Mouse (Mus musculus): ENCODE results near the gene Fam186a. TPM values are rescaled to one million over a fixed set of nuclear protein-coding genes. Genes with fewer than 3 reads are reported as not detected.
A peak's percentile ranks its signal among the peaks of the same experiment; 100 is the strongest.
"Not testable (repeated sequence)": the region's sequence is repeated elsewhere in the genome, so short reads cannot be mapped to it uniquely, and the experiment has no call there.

Fam186a gene
- total RNA-seq (2021), result under 1 TPM; 0.03 to 0.17 TPM
- long read RNA-seq, experiment 1, result 0 reads
- long read RNA-seq, experiment 2, result 0 reads

DNA sequence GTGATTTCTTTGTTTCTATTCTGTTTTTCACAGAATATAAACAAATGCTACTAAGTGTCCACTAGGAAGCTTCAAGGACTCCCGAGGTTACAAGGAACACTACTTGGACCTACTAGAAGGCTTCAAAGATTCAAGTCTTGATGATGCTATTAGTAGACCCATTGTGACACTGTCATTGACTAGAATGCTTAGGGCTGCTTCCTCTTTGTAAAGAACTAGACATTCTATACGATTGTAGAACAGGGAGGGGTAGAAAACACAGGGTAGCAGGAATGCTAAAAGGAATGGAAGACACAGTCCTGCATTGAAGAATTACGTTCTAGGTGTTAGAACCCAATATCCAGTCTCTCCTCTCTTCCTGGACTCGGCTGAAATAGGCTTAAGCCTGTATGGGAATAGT is at the start of gene Fam186a:
Gene Fam186a (minus strand): TSS at position 101 of the 400 bp plus-strand sequence.
- no peak for DNase-seq (ENCODE audit: low spot score in 2 of 2)

DNA sequence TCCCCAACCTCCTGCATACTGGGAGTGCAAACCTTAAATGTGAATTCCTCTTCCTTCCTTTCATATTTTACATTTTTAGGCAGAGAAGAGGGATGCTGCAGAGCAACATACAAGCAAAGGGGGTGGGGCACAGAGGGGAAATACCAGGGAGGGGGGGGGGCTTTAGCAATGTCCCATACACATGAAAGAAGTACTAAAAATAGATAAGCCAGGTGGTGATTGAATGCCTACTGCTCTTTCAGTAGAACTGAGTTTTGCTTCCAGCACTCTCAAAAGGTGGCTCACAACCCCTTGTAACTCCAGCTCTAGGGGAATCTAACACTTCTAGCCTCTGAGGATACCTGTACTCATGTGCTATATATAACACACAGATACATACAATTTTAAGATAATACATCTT is 39.3 kb upstream of the Fam186a start:
- no peak for DNase-seq (ENCODE audit: low spot score in 2 of 2)

DNA sequence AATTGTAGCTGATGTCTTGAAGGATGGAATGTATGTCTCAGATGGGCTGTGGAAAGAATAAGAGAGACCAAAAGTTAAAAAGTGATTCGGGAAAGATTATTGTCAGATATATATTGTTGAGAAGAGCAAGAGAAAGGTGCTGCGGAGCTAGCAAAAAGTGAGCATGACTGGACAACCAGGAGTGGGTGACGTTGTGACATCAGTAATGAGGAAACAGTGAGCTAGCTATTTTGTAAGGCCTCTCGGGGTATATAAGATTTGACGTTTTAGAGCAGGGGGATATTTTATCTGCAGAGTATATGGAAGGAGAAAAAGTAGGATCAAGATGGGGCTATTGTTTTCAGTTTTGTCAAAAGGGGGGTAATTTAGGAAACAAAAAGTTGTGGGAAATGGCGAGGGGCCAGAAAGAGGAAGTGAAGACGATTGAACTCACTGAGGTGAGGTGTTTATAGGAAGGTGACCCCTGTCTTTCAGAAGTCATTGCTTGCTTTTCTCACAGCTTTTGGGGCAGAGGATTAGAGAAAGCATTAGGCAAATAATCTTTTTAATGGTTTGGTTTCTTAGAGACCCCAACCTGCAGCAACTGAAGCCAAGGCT is 37.9 kb upstream of the Fam186a start:
- no peak for DNase-seq (ENCODE audit: low spot score in 2 of 2)

DNA sequence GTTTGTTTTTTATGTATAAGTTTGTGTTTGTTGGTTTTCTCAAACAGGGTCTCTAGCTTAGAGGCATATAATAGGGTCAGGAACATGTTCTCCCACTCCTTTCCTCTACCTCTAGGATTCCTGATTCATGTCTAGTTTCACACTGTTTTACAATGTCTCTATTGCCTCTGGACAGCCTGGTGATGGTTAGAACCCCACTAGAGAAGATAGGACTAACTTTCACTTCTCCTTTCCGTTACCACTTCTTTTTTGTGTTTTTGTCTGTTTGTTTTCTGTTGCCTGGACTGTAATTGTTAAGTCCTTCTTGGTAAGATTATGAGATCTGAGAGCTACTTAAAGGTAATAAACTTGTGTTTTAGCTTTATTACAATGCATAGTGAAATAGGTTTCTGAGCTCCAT is 32.5 kb upstream of the Fam186a start:
- no peak for DNase-seq (ENCODE audit: low spot score in 2 of 2)

DNA sequence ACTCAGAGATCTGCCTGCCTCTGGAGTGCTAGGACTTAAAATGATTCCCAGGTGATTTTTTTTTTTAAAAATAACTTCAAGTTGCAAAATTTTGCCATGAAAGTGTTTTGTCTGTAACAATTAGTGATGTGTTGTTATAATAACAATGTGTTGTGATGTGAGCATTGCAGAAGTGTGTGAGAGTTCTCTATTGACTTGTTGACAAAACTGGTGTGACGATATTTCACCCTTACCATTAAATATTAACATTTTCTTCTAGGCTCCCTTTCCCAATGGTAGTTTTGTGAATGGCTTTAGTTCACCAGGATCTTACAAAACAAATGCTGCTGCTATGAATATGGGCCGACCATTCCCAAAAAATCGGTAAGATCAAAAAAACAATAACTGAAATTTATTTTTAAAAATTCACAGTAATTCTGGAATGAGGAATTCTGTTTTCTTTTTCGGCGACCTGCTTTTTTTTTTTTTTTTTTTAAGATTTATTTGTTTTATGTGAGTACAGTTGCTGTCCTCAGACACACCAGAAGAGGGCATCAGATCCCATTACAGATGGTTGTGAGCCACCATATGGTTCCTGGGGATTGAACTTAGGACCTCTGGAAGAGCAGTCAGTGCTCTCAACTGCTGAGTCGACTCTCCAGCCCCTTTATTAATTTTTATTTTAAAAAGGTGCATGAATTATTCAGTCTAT is 30.4 kb upstream of the Fam186a start:
- DNase-seq (ENCODE audit: low spot score in 2 of 2), result no peak

DNA sequence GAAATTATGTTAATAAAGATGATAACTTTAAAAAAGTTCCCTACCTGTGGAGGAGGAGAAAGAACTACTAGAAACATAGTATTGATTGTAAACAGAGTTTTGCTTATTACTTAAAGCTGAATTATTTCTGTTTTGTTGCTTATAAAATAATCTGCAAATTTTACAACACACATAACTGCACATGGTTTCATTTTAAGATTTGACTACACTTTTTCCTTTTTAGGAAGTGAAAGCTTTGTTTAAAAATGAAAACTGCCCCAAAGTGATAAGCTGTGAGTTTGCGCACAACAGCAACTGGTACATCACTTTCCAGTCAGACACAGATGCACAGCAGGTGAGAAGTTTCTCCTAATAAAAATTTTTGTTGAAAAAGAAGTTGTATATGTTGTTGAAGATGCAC is 26.2 kb upstream of the Fam186a start:
- DNase-seq (ENCODE audit: low spot score in 2 of 2), result no peak

DNA sequence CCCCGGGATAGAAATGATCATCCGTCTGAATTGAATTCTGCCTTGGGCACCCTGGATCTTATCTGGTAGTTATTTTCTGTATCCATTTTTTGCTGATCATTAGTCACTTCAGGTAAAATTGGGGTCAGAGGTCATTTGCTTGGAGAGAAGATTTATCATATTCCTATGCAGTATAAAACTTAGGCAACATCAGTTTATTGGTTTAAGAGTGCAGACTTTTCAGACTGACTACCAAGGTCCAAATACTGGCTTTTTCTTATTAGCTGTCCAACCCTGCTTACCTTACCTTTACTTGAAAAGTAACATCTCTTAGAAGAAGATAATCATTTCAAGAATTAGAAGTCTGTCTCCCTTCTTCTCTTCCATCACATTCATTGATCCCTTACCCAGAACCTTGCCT is 12.9 kb upstream of the Fam186a start:
- DNase-seq (ENCODE audit: low spot score in 2 of 2), result no peak

DNA sequence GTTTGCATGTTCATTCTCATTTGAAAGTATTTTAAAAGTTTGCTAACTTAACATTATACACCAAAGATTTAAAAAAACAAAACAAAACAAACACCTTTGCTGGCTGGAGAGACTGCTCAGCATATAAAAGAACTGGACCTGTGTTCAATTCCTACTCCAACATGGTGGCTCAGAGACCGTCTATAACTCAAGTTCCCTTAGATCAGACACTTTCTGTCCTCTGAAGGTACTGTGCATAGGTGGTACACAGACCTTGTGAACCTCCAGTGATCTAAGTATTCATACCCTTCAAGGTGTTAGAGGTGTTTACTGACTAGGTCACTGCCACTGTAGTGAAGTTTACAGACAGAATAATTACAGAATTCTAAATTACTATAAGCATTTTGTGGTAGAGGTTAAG is 12.4 kb upstream of the Fam186a start:
- no peak for DNase-seq (ENCODE audit: low spot score in 2 of 2)

DNA sequence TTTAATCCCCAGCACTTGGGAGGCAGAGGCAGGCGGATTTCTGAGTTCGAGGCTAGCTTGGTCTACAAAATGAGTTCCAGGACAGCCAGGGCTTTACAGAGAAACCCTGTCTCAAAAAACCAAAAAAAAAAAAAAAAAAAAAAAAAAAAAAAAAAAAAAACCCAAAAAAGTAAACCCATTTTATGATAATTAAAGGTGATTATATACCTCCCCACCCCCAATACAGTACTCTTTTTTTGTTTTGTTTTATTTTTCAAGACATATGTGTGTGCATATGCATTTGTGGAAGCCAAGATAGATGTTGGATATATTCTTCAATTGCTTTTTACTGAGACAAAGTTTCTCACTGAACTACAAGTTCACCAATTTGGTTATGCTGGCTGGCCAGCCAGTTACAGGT is 9.3 kb upstream of the Fam186a start:
- DNase-seq (ENCODE audit: low spot score in 2 of 2), result not testable (repeated sequence)

DNA sequence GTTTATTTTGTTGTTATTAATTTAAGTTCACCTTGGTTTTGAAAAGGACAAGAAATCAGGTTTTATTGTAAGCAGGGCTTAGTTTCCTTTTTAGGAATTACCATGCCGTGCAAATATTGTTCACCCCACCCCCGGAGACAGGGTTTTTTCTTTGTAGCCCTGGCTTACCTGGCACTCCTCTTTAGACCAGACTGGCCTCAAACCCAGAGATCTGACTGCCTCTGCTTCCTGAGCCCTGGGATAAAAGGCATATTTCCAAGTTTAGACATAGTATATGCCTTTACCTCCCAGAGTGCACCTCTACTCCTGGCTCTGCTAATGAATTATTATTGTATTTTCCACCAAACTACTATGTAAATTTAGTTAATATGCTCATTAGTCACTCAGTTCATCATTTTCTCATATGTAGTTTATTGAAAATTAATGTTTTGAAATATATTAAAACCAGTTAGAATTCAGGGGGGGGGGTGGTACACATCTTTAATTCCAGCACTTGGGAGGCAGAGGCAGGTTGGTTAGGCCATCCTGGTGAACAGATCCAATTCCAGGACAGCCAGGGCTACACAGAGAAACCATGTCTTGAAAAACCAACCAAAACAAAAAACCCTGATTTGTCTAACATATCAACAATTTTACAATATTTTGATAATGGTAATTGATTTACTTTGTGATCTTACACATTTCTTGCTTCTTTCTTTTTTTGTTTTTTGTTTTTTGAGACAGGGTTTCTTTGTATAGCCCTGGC is 7.8 kb upstream of the Fam186a start:
- DNase-seq (ENCODE audit: low spot score in 2 of 2), result no peak

DNA sequence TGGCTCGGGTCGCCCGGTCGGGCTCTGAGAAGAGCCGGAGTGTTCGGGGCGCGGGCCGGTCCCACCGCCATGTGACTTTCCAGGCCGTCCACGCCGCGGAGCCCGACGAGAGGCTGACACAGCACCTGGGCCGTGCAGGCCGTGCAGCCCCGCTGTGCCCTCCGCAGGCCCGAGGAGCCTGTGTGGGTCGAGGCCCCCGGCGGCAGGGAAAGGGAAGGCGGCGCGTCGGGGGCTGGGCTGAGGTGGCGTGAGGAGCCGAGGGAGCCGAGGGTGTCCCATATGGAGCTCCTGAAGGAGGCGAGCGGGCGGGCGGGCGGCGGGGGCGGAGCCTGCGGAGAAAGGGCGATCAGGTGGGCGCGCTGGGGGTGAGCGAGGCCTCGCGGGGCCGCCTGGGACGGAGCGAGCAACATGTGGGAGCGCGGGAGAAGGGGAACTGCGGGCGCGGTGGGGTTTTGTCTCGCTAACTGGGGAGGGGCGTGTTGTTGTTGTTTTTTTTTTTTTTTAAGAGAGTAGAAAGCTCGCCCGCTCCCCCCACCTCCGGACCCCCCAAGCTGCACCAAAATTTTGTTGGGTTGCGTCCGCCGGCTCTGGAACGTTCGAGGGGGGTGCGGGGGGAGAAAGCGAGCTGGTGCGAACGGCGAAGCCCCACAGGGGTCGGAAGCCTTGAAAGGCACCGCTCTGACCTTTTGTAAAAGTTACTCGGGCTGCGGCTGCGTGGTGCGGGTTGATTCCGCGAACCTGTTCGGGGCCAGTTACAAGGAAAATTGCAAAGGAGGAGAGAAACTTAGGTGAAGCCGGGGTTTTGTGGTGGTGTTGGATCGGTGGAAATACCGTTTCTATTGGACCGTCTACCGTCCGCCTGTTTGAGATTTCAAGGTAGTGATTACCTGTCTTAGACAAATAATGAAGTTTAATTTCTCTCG is 6.4 kb upstream of the Fam186a start:
- peak; percentile 28 to 41 for DNase-seq (ENCODE audit: low spot score in 2 of 2)

DNA sequence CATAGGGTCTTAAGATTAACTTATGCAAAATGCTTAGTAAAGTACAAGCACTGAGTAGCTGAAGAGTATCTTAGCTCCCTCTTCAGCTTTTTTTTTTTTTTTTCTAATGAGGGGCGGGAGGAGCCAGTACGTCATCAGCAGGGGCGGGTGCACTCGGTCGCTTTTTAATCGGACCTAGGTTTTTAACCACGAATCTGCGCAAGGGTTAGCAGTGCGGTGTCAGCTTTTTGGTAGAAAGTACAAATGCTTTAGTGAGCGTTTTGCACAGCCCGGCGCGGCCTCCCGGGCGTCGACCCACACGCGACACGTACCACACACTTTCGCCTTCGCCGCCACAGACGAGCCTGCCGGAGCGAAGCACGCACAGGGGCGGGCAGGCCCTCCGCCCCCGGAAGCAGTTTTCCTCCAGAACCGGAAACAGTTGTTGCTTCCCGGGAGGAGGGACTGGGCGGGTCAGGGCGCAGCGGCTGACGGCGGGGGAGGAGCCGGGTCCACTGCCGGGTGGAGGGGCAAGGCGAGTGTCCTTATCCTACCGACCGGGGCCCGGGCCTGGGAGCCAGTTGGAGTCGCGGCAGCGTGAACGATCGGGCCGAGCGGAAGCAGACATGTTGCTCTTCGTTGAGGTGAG is 5.6 kb upstream of the Fam186a start:
- peak; percentile 94 to 97 for DNase-seq (ENCODE audit: low spot score in 2 of 2)

DNA sequence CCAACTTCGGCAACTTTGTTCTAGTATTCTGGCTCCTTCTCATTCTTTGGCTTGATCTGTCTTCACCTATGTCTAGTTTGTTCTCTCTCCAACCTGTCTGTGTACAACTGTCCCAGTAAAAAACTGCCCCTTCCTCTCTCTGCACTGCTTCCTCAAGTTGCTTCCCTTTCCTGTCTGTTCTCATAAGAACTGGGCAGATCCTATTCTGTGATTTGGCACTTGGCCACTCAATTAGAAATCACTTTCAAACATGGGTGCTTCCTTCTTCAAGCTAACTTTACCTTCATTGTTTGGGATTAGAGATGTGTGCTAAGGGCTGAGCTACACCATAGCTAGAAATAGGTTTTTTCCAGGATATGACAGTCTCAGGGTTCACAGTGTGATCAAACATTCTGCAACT is 3.7 kb upstream of the Fam186a start:
- no peak for DNase-seq (ENCODE audit: low spot score in 2 of 2)

DNA sequence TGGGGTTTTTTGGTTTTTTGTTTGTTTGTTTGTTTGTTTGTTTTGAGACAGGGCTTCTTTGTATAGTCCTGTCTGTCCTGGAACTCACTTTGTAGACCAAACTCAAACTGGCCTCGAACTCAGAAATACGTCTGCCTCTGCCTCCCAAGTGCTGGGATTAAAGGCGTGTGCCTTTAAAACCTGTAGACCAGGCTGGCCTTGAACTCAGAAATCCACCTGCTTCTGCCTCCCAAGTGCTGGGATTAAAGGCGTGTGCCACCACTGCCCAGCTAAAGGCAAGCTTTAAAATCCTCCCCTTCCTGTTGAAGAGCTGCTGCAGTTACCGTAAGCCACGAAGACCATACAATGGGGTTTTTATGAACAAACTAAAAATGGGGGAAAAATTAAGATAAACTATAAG is 2.9 kb upstream of the Fam186a start, which contains the start of gene Larp4:
Gene Larp4 (plus strand): TSS at position 301 of the 400 bp plus-strand sequence.
- DNase-seq (ENCODE audit: low spot score in 2 of 2), result not testable (repeated sequence)

DNA sequence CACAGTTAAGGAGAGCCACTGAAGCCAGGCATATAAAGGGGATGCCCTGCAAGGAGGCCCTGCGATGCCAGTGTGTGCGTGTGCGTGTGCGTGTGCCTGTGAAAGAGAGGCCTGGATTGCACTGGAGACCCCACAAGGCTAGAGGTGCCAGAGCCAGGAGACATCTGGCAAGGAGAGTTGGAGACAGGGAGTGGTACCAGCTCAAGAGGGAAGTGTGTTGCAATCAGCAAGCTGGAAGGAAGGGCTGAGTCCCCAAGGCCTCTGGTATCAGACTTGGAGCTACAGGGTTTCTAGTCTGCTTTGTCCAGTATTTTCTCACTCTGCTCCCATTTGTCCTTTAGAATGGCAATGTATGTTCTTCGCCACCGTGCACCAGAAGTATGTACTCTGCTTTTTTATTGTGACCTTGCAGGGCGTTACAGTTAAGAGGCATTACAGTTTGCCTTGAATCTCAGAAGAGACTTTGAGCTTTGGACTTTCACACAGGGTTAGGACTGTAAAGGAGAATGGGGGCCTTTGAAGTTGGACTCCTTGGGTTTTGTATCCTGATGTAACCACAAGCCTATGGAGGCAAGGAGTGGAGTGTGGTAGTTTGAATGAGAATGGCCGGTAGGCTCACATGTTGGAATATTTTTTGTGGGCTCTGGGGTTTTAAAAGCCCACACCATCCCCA is 1.6 kb downstream of the Fam186a start:
- DNase-seq (ENCODE audit: low spot score in 2 of 2), result no peak

DNA sequence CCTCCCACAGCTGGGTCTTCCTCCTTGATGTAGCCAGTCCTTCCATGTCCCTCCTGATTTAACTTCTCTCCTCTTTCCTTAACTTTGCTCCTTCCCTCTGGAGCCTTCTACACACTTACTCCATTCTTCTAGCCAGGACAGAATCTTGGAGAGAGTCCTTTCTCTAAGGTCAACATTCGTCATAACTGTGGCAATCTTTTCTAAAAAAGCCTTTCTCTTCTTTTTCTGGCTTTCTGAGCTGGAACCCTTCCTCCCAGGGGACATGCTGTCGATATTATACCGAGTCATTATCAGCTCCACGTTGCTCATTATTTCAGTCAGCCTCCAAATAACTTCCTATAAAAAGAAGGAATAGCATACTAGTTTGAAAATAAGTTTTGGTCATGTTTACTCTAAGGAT is 11.5 kb downstream of the Fam186a start:
- no peak for DNase-seq (ENCODE audit: low spot score in 2 of 2)

DNA sequence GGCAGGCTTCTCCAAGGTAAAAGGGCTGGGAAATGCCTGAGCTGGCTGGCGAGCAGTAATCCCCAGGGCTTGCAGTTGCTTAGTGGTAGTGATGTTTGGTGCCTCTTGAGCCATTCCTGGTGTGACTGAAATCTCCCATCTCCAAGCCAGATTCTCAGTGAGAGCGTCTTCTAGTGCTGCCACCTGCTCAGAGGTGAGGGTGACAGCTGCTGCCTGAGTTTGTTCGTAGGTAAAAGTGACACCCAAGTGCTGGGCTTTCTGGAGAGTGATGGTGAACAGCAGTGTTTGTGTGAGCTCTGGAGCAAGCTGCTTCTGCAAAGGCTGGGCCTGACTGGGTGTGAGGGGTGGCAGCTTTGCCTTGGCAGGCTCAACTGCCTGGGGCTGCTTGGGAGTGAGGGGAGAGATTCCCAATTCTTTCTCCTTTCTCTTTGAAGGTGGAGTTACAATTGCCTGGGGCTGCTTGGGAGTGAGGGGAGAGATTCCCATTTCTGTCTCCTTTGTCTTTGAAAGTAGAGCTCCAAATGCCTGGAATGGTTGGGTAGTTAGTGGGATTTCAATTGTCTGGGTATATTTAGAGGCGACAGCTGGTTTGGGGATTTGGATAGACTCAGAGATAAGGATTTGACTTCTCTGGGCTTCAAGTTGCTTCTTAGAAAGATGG is 25.8 kb downstream of the Fam186a start:
- no peak for DNase-seq (ENCODE audit: low spot score in 2 of 2)

DNA sequence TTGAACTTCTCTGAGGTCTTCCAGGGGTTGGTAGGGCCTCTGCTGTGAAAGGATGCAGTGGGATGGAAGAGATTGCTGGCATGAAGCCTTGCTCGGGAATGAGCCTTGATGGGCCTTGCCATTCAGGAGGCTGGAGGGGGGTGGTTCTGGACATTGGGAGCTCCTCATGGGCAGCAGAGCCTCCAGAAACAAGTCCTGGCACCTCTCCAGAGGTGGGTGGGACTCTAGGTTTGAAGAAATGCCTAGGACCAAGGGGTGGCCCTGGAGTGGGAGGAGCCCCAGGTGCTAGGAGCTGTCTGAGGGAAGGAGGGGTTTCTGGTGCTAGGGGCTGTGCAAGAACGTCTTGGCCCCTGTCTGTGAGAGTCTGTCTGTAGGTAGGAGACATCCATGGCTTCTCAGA is 26.4 kb downstream of the Fam186a start:
- no peak for DNase-seq (ENCODE audit: low spot score in 2 of 2)

DNA sequence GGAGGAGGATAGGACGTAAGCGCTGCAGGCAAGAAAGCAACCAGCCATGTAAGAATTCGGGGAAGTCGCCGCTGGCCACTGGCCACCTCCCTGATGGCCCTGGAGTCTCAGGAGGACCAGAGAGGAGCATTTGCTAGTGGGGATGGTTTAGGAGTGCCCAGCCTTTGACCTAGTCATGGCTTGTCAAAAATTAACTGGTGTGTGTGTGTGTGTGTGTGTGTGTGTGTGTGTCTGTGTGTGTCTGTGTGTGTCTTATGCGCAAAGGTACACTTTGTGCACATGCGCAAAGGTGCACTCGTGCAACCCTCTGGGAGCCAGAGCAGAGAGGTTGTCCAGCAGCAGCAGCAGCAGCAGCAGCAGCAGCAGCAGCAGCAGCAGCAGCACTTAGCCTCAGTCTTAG is 29.0 kb downstream of the Fam186a start:
- no peak for DNase-seq (ENCODE audit: low spot score in 2 of 2)

DNA sequence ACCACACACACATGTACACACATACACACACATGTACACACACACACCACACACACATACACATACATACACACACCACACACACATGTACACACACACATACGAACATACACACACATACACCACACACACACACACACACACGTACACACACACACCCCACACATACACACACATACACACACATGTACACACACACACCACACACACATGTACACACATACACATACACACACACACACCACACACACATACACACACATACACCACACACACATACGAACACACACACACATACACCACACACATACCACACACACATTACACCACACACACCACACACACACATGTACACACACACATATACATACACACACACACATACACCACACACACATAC is 30.2 kb downstream of the Fam186a start:
- no peak for DNase-seq (ENCODE audit: low spot score in 2 of 2)

Measured in gastrocnemius, postnatal 4 days (tissue).